Comparison of ENCODE assay signal across 29 mouse cellular contexts in the genomic region with DNA sequence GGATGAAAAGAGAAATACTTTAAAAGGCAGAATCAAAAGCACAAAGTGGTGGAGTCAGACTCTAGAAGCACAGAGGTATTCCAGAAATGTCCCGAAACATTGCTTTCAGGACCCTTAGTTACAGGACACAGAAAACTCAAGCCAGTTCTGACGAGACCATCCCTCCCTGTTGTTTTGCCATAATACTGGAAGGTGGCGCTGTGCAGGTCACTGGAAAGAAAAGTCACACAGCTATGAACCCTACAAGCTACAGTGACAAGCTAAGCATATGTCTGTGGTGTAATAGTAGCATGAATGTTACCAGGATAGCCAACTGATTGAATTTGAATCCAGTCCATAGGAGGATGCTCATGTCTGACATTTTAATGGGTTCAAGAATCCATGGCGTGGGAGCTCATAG.
DNase-seq lines count a peak whose midpoint lies in the region; ATAC-seq and TF ChIP-seq lines count a peak whose summit lies in the region.
"Had no signal": no experiment of that assay in that cellular context is flagged by ENCODE, and none has a peak within 500 bp of the region (broad histone marks: within the 10 kb centered on the region; RNA-seq: fewer than 3 reads in every experiment).

No protein-coding gene starts in this region.

- H3K36me3 ChIP-seq in lung, postnatal 0 days (ENCODE audit: insufficient read depth, low read length), result no peaks in the 10 kb centered on the region
- H3K36me3 ChIP-seq: embryonic facial prominence, embryonic 10.5 days; embryonic facial prominence, embryonic 13.5 days; forebrain, embryonic 12.5 days; G1E; heart, embryonic 10.5 days; heart, embryonic 13.5 days; hindbrain, embryonic 10.5 days; hindbrain, embryonic 13.5 days had no signal

- H3K27me3 ChIP-seq in lung, postnatal 0 days (replicated peaks; ENCODE audit: insufficient read depth, low read length), result no peaks in the 10 kb centered on the region
- H3K27me3 ChIP-seq: embryonic facial prominence, embryonic 13.5 days; forebrain, embryonic 12.5 days; heart, embryonic 13.5 days; hindbrain, embryonic 13.5 days had no signal

- TF ChIP-seq EP300 in lung, postnatal 0 days (IDR thresholded peaks at IDR 0.05), result no peak

- peak; percentile 14 for DNase-seq in embryo, embryonic 10 days (ENCODE audit: low spot score)
- DNase-seq in embryo, embryonic 9.5 days (ENCODE audit: extremely low spot score), result no peak
- no peak for DNase-seq in layer of hippocampus, adult 2 months (ENCODE audit: low spot score in 2 of 2)
- no peak for DNase-seq in layer of hippocampus, postnatal 14 days (ENCODE audit: low spot score in 2 of 2)
- no peak for DNase-seq in lung, postnatal 0 days (ENCODE audit: low spot score)
- no peak for DNase-seq in lung, adult 2 months
- no peak for DNase-seq in brain, embryonic 14.5 days (ENCODE audit: low read depth)
- no peak for DNase-seq in right cerebral cortex, postnatal 10 days (ENCODE audit: low spot score in 2 of 2)
- DNase-seq: adrenal gland, adult 2 months; adrenal gland, postnatal 14 days; cerebellum, adult 11-12 months; cerebellum, adult 8-10 months; cerebellum, postnatal 10 days; cerebellum, postnatal 36 days; gastrocnemius, postnatal 10 days; gastrocnemius, postnatal 36 days; heart, adult 2 months; heart, postnatal 36 days had no signal

- H3K4me1 ChIP-seq in lung, postnatal 0 days (ENCODE audit: insufficient read depth, low read depth, low read length), result no peaks in the 10 kb centered on the region
- no peaks in the 10 kb centered on the region for H3K4me1 ChIP-seq in lung, adult 2 months (ENCODE audit: control insufficient read depth, insufficient read depth, low read length)
- H3K4me1 ChIP-seq: embryonic facial prominence, embryonic 13.5 days; heart, embryonic 10.5 days; heart, embryonic 13.5 days had no signal

- TF ChIP-seq CTCF in layer of hippocampus, adult 2 months (conservative IDR thresholded peaks at IDR 0.05), result 0 out of 2 replicates have a peak, but pooled peaks have one; percentile 6
- peak; percentile 32 for TF ChIP-seq CTCF in lung, postnatal 0 days (IDR thresholded peaks at IDR 0.05)
- no peak for TF ChIP-seq CTCF in lung, adult 2 months (IDR thresholded peaks at IDR 0.05; ENCODE audit: insufficient read depth, low read length)
- TF ChIP-seq CTCF in brain, embryonic 14.5 days (IDR thresholded peaks at IDR 0.05; ENCODE audit: borderline replicate concordance, extremely low read depth, insufficient read depth, insufficient read length), result peak; percentile 11; the same call in 1 of the 2 replicates

- TF ChIP-seq POLR2A in lung, adult 2 months (IDR thresholded peaks at IDR 0.05; ENCODE audit: borderline replicate concordance, extremely low read depth, low read depth, low read length), result no peak
- no peak for TF ChIP-seq POLR2A in brain, embryonic 14.5 days (IDR thresholded peaks at IDR 0.05; ENCODE audit: borderline replicate concordance, extremely low read depth, insufficient read depth, insufficient read length, poor library complexity, severe bottlenecking)

- no peak overlapping the region for H3K4me3 ChIP-seq in layer of hippocampus, adult 2 months
- H3K4me3 ChIP-seq in lung, postnatal 0 days (ENCODE audit: low read depth, low read length), result no peak overlapping the region
- no peak overlapping the region for H3K4me3 ChIP-seq in lung, adult 2 months (replicated peaks; ENCODE audit: extremely low read depth, low read depth, low read length)
- H3K4me3 ChIP-seq: embryonic facial prominence, embryonic 10.5 days; embryonic facial prominence, embryonic 13.5 days; erythroblast, embryonic 14.5 days; forebrain, embryonic 12.5 days; heart, adult 2 months; heart, embryonic 10.5 days; heart, embryonic 13.5 days; hindbrain, embryonic 10.5 days; hindbrain, embryonic 13.5 days had no signal

- H3K27ac ChIP-seq in layer of hippocampus, adult 2 months, result no peak overlapping the region
- H3K27ac ChIP-seq in lung, postnatal 0 days (ENCODE audit: low read length), result no peak overlapping the region
- H3K27ac ChIP-seq: embryonic facial prominence, embryonic 10.5 days; embryonic facial prominence, embryonic 13.5 days; forebrain, embryonic 12.5 days; heart, adult 2 months; heart, embryonic 10.5 days; heart, embryonic 13.5 days; hindbrain, embryonic 10.5 days; hindbrain, embryonic 13.5 days had no signal

- no peak overlapping the region for H3K9ac ChIP-seq in lung, postnatal 0 days (replicated peaks; ENCODE audit: low read depth)
- H3K9ac ChIP-seq: embryonic facial prominence, embryonic 13.5 days; forebrain, embryonic 12.5 days; heart, embryonic 13.5 days; hindbrain, embryonic 13.5 days had no signal

- H3K4me2 ChIP-seq in lung, postnatal 0 days (replicated peaks; ENCODE audit: low read depth, low read length), result no peak overlapping the region
- H3K4me2 ChIP-seq: embryonic facial prominence, embryonic 13.5 days; forebrain, embryonic 12.5 days; heart, embryonic 13.5 days; hindbrain, embryonic 13.5 days had no signal

- 67% methylated on average over 4 of the region's 4 CpGs for WGBS in lung, postnatal 0 days
- WGBS in lung, adult 2 months, result 70% methylated on average over 4 of the region's 4 CpGs

- H3K9me3 ChIP-seq in lung, postnatal 0 days (ENCODE audit: low read length), result no peaks in the 10 kb centered on the region
- H3K9me3 ChIP-seq: embryonic facial prominence, embryonic 10.5 days; embryonic facial prominence, embryonic 13.5 days; forebrain, embryonic 12.5 days; G1E; heart, embryonic 10.5 days; heart, embryonic 13.5 days; hindbrain, embryonic 10.5 days; hindbrain, embryonic 13.5 days had no signal

- no peak for ATAC-seq in lung, postnatal 0 days
- ATAC-seq: forebrain, embryonic 16.5 days; hindbrain, embryonic 16.5 days had no signal
